Mouse (Mus musculus): ENCODE measurements around the gene Sptbn1. TPM values are rescaled to one million over a fixed set of nuclear protein-coding genes. Genes with fewer than 3 reads are reported as not detected.
"Not testable (repeated sequence)": the region's sequence is repeated elsewhere in the genome, so short reads cannot be mapped to it uniquely, and the experiment has no call there.

The Sptbn1 gene
- total RNA-seq, 2 experiments from 2014 or later: 527 to 592 TPM

DNA sequence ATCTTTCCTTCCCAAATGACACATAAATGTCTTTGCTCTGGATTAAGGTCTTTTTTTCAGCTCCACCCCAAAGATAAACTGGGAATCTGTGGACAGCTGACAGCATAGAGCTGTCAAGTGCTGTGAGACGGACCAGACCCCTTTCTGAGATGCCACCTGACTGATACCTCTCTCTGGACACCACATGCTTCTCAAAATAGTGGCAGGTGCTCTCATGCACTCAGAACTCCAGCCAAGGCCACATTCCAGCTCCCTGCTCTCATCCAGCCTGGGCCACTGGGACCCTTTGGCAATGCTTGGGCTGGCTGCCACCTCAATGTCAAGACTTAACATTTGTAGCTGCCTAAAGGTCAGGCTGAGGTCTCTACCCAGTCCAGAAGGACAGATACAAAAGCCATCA, 10.2 kb downstream of the Sptbn1 start:
- intact Hi-C loops (cut with DNase I): no loop called here

DNA sequence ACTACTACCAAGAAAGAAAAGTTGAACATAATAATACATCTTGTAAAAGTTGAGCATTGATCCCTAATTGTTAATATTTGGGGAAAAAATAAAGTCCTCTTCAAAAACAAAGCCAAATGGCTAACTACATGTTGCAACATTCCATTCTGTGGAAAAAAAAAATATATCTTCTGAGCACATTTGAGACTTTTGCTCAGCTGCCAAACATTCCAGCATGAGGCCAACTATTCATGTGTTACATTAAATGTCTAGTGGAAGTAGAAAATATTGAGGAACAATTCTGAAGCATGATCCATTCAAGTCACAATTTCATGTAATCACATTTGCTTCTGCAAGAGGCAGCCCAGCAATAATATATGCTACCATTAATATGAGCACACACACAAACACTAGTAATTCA, 10.9 kb downstream of the Sptbn1 start:
- intact Hi-C loops (cut with DNase I): no loop called here
- DNase-seq: no peak

More for the DNA sequence above, 10.2 kb downstream of the Sptbn1 start:
- peak; percentile 69 to 78 for DNase-seq

DNA sequence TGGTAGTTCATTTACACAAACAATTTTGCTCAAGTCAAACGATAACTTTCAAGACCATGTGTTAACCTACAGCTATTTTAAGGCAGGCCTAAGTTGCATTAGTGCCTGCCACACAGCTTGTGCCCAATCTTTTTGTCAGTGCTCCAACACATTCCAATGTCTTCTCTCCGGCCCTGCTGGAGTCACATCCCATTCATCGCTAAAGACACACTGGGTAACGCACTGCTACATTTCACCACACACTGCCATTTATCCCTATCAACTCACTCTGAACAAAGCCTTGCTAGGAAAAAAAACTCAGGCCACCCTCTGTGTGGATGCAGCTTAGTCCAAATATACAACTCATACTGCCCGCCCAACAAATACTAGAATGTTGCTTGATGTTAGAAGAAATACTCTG, 11.5 kb downstream of the Sptbn1 start:
- intact Hi-C loops (cut with DNase I): no loop called here
- DNase-seq: no peak

DNA sequence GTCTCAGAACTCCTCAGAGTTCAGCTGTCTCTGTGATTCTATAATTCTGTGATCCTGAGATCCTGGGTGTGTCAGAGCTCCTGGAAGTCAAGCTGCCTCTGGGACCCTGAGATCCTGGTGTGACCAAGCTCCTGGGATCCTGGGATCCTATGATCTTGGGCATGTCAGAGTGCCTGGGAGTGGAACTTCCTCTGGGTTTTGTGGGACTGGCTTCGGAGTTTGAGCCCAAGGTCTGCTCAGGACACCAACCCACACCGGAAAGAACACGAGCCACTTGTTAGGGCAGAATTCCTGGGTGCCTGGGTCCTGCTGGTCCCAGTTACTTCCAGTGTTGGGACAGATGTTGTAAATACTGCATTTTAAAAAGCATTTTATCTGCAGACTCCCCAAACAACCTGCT, 12.8 kb downstream of the Sptbn1 start:
- not testable (repeated sequence) for DNase-seq

DNA sequence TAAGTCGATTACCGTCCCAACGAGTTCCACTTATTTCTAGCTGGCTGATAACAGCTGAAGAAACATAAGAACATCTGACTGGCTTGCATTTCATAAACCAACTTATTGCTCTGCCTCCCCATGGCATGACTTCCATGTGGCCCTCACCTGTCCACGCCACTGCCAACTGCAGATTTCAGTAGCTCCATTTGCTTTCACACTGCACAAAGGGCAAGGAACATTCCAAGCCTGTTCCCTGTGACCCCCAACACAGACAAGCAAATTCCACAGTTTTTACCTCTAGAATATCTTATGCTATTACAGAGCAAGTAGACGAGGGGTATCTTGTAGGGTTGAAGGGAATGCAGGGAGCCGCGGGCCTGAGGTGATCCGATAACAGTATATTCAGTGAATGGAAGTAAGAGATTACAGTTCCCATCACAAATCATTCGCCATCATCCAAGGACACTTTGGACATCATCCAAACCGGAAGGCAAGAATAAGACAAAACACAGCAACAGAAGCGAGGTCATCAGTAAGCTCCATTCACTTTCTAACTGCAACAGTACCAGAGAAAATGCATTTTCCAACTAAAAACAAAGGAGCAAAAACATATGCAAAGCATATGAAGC, 16.6 kb downstream of the Sptbn1 start:
- intact Hi-C loops (cut with DNase I): no loop called here
- DNase-seq: no peak

More for the DNA sequence above, 12.8 kb downstream of the Sptbn1 start:
- intact Hi-C loops (cut with DNase I): not testable (repeated sequence)

DNA sequence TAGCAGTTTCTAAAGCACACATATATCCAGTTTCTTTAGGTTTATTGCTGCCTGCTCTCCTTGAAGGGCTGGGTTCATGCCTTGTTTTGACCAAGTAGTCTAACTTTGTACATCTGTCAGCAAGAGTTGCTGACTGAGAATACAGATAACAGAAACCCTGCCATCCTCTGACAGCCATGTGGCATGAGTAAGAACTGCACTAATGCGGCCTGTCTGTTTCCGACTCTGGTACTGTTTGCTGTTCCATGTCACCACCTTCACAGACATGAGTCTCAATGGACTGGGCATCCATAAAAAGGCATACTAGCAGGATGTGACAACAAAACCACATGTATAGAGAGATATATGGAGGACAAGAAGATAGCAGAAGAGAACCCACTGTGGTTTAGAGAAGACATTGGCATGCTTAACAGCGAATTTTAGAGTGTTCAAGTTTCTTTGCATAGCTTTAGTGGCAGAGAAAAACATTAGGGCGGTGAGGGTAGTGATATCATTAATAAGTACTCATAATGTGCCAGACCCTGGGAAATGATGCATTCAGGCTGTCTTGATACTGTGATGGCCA, 18.4 kb downstream of the Sptbn1 start:
- intact Hi-C loops (cut with DNase I): loop anchor here (10.0 kb wide), 1 partner anchor 525 kb away; the partner anchor contains the start of gene Psme4
- DNase-seq: peak in 1 of 2 experiments; percentile 10

DNA sequence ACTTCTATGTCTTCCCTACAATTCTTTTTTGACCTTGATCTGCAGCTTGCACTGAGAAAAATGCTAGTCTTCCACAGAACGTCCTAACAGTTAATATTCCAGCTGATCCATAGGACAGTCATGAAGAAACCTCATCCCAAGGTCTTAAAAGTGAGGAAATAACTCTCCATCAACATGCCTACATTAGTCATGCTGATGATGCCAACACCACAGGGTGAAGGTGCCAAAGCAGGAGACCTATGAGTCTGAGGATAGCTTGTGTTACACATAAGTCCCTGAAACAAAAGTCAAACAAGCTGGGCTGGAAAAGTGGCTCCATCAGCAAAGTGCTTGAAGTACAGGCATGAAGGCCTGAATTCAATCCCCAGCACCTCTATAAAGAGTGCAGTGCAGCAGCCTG, 20.9 kb downstream of the Sptbn1 start:
- intact Hi-C loops (cut with DNase I): loop anchor here (10.0 kb wide), 1 partner anchor 528 kb away; the partner anchor contains the start of gene Psme4
- peak in 1 of 2 experiments; percentile 26 for DNase-seq

DNA sequence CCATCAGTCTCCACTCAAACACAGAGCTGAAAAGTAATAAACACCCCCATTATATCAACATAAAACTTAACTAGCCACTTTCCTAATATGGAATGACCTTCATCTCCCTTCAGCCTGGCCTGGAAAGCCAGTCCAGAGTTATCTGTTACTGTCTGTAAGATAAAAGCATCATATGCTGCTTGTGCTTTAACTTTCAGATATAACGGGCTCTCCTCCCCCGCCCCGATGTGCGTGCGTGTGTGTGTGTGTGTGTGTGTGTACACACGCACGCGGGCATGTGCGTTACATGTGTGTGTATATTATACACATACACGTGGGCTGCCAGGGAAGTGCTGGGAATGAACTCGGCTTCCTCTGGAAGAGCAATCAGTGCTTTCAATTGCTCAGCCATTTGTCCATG, 21.8 kb downstream of the Sptbn1 start:
- peak in 1 of 2 experiments; percentile 5 for DNase-seq

DNA sequence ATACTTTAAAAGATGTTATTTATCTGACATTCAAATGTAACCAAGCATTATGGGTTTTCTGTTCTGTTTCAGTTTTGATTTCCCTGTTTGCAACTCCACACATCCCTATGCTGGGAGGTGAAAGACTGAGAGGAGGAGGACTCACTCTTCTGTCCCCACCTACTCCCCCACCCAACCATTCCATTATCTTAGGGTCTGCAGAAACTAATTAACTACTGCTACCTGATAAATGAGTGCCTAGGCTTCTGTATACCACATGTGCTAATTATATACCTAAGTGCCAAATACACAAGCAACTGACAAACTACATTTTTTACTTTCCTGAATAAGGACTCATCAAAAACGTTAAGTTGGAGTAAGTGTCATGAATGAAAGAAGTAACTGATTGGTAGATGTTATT, 23.8 kb downstream of the Sptbn1 start:
- intact Hi-C loops (cut with DNase I): loop anchor here (2.0 to 10.0 kb wide), 2 partner anchors 19 to 531 kb away; partner anchors contain the start of gene Psme4
- no peak for DNase-seq

More for the DNA sequence above, 21.8 kb downstream of the Sptbn1 start:
- intact Hi-C loops (cut with DNase I): loop anchor here (10.0 kb wide), 1 partner anchor 529 kb away; the partner anchor contains the start of gene Psme4

DNA sequence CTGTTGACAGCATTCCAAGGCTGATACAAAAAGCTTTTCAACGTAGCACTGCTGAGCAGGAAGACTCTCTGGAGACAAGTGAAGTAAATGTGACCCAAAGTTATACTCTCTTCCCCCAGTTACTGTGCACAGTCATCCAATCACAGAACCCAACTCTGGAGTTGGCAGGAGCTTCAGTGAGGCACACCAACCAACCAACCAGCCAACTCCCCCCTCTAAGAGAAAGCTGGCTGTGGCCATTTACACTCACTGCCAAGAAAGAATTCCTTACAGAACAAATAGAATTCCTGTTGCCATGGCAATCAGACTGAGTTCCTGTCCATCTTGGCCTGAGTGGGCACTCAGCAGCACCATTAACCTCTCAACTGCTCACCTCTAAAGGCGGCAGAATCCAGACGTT, 24.4 kb downstream of the Sptbn1 start:
- intact Hi-C loops (cut with DNase I): loop anchor here (10.0 kb wide), 1 partner anchor 531 kb away; the partner anchor contains the start of gene Psme4
- DNase-seq: peak; percentile 55 to 68

DNA sequence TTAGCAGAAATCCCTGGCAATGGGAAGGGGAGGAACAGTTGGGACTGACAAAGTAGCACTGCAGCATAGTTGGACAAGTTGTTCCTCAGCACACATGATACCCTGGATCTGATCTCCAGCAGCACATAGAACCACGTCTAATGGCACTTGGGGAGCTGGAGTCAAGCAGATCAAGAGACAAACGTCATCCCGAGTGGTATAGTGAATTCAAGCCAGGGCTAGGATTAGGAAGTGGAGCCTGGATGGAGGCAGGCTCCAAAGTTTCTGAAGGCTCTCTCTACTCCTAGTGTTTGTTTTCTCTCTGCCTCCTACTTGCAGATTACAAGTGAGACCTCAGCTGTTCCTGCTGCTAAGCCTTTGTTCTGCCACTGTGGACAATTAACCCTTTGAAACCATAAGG, 27.1 kb downstream of the Sptbn1 start:
- intact Hi-C loops (cut with DNase I): loop anchor here (10.0 kb wide), 1 partner anchor 534 kb away; the partner anchor contains the start of gene Psme4
- DNase-seq: no peak

DNA sequence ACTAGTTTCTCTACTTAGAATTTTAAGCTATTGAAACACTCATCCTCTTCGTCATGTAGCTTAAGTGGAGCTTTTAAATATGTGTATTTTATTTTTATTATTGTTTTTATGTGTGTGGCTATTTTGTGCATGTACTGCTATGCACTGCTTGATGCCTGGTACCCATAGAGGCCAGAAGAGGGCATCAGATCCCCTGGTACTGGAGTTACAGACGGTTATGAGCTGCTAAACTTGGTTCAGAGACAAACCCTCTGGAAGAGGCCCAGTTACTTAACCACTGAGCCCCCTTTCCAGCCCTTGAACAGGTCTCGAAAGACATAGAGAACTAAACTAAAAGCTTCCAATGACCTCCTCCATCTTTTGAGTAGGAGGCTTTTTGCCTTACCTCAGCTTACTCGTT, 30.0 kb downstream of the Sptbn1 start:
- DNase-seq: no peak
- intact Hi-C loops (cut with DNase I): loop anchor here (2.0 kb wide), 1 partner anchor 419 kb away; no protein-coding TSS in a partner anchor

DNA sequence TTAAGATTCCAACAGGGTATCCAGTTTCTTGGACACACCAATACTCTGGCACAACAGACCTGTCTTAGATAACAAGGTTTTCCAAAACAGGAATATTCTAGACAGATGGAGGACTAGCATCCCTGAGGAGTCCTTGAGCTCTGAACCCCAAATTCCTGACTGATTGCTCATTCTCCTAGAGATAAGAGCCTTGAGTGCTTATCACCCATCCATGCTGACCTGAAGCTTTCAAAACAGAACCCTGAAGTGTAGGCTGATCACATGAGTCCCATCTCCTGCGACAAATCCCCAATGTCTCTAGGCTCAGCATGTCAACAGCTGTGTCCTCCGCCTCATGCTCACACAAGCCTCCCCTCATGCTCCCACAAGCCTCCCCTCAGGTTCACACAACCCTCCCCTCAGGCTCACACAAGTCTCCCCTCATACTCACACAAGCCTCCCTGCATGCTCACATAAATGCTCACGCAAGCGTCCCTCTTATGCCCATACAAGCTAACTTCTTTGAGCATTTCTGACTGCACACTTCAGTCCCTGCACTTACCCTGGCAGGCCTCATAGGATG, 31.2 kb downstream of the Sptbn1 start:
- DNase-seq: no peak
- intact Hi-C loops (cut with DNase I): loop anchor here (2.0 kb wide), 1 partner anchor 420 kb away; no protein-coding TSS in a partner anchor

DNA sequence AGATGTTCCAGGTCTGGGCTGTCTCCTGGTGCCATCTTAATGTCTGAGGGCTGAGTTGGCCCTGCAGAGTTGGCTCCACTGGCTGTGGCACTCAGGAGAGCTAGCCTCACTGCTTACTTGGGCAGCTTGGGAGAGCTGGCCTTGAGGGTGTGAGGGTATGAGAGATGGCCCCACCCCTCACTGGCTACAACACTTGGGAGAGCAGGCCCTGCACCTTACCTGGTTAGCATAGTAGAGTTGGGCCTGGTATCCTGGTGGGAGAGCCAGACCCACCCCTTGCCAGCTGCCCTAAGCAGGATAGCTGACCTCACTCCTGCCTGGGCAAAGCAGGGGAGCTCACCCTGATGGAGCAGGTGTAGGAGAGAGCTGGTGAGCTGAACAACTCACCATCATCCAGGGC, 32.3 kb downstream of the Sptbn1 start:
- no peak for DNase-seq
- intact Hi-C loops (cut with DNase I): loop anchor here (2.0 kb wide), 1 partner anchor 421 kb away; no protein-coding TSS in a partner anchor

DNA sequence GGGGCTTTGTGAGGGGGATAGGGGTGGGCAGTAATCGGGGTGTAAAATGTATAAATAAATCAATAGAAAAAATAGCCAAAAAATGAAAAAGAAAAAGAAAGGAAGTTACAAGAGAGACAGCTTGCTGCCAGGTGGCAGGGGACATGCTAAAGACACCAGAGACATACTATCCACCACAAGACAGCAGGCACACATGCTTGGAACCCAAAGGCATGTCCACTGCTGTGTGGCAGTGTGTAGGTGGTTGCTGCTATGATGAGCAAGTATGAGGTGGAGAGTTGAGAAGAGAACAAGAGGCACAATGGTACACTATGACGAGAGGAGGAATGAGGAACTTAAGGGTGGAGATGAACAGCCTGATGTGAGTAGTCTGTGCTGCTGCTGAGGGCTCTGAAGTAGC, 32.8 kb downstream of the Sptbn1 start:
- no peak for DNase-seq
- intact Hi-C loops (cut with DNase I): no loop called here

DNA sequence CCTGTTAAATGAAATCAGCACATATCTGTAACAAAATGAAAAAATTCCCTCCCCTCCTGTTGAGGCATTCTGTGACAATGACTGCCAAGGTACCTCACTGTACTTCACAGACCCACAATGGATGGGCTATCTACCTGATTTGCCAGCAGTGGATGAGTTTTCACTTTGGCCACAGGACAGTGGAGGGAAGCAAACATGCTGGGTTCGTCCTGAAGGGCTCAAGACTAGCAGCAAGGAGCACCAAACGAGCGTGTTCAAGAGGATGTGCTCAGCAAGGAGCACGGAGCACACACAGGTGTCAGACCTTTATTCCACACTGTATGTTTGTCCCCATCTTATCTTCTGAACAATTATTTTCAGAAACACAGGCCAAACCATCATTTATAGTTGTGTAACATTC, 34.0 kb downstream of the Sptbn1 start:
- intact Hi-C loops (cut with DNase I): loop anchor here (5.0 kb wide), 1 partner anchor 33 kb away; the partner anchor contains the start of gene Sptbn1
- no peak for DNase-seq

DNA sequence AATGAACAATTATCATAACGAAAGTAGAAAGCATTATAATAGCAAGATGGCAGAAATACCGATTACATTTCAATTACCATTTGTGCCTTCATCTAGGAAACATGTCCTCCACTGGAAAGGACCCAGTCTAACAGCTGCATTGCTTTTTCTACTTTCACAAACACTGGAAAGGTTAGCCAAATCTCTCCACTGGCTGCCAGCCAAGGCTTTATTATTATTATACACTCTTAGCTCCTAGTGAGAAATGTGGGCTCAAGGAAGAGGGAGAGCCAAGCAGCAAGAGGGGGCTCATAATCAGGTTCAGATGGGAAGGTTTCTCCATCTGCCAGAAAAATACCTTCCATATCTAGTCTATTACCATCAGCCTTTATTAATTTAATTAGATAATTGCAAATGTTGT, 35.9 kb downstream of the Sptbn1 start:
- intact Hi-C loops (cut with DNase I): loop anchor here (5.0 kb wide), 1 partner anchor 35 kb away; the partner anchor contains the start of gene Sptbn1
- peak; percentile 77 for DNase-seq

DNA sequence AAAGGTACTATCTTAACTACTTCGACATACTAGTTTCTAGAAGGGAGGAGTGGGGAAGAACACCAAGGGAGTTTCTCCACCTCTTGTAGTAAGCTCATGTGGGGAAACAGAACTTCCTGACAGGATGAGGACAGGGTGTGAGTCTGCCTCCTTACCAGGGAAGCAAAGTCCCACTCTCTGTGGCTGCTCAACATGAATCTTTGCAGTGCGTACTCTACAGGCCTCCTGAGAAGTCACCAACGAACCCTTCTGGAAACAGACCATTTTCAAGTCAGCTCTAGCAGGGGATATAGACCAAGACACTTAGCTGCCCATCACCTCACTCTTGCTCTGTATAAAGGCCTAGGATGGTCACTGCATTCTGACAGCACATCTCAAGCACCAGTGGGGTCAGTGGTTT, 36.6 kb downstream of the Sptbn1 start:
- intact Hi-C loops (cut with DNase I): loop anchor here (5.0 kb wide), 1 partner anchor 36 kb away; the partner anchor contains the start of gene Sptbn1
- no peak for DNase-seq

DNA sequence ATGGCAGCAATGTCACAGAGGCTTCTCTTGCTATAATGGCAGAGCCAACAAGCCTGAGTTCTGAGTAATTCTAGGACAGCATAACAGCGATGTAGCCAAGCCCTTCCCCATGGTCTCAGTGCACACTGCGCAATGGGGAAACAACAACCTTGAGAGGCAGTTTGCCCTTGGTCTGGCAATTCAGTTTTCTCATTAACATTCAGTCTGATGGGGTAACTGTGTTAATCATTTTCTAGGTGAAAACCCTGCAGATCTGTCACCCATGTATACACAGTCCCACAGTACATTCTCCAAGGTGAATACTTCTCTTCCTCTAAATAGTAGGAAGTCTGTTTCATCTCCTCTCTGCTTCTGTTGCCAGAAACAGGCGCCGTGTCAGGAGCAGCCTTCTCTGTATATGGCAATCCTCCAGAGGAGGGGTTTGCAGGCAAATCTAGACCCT, 37.6 kb downstream of the Sptbn1 start:
- intact Hi-C loops (cut with DNase I): loop anchor here (5.0 kb wide), 1 partner anchor 37 kb away; the partner anchor contains the start of gene Sptbn1
- no peak for DNase-seq

DNA sequence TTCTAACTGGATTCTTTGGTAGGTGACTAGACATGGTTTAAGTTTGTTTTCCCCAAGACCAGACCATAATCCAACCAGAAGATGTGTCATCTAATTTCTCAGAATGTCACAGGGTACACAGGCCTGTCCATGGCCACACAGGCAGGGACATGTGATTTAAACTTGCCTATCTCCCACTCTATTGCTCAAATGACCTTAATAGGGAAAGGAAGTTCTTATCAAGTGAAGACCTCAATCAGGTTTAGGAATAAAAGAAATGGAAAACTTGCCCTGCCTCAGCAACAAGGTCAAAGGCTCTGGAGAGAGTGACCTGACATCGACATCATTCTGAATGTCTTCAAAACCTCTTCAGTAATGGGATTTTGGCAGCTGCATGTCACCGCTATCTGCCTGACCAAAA, 41.2 kb downstream of the Sptbn1 start:
- intact Hi-C loops (cut with DNase I): loop anchor here (10.0 kb wide), 1 partner anchor 202 kb away; the partner anchor contains the start of gene Eml6
- no peak for DNase-seq

DNA sequence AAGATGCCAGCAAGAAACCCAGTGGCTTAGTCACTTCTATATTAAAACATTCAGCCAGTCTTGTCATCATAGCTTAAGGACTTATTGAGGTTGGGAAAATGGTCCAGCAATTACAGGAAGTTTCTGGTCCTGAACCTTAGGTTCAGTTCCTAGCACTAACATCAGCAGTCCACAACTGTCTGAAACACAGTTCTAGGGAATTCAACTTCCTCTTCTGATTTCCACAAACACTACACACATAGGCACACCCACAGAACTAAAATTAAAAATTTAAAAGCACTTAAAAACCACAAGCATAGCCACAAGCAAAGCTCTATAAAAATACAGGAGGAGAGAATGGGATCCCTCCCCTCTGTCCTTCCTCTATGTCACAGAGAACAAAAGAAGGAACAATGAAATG, 43.4 kb downstream of the Sptbn1 start:
- intact Hi-C loops (cut with DNase I): loop anchor here (10.0 kb wide), 1 partner anchor 200 kb away; the partner anchor contains the start of gene Eml6
- DNase-seq: no peak
